Mouse (Mus musculus): ENCODE results near the gene Sec24d. TPM values are rescaled to one million over a fixed set of nuclear protein-coding genes. Genes with fewer than 3 reads are reported as not detected.

Sec24d gene
- polyA plus RNA-seq (2014; fragmentation: Illumina TruSeq; extraction: RNeasy Lipid Tissue Mini Kit (QIAGEN cat#74804); ENCODE audit: low read depth, low replicate concordance): 251 TPM

GRCm38 (mm10) chr3:123266753-123267651 lies at the start of gene Sec24d:
TSS of gene Sec24d (plus strand) at chr3:123267455.

DNA sequence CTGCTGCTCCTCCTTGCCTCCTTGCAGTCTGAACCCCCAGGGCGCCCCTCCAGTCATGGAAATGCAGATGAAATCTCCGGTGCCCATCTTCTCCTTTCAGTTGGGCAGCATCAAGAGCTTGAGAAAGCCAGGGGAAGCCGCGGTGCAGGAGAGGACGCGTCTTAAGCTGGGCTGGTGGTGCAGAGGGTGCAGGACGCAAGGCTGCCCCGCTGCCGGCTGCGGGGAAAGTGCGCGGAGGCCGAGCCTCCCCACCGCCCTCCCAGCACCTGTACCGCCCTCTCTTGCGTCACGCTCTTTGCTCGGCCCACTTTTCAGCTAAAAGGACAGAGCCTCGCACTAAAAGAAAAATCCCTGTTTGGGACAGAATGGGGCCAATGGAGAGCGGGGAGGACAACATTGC lies 31.3 kb upstream of the Sec24d start, which contains the start of gene Synpo2:
TSS of gene Synpo2 (minus strand) at position 229 of the 400 bp plus-strand sequence.

DNA sequence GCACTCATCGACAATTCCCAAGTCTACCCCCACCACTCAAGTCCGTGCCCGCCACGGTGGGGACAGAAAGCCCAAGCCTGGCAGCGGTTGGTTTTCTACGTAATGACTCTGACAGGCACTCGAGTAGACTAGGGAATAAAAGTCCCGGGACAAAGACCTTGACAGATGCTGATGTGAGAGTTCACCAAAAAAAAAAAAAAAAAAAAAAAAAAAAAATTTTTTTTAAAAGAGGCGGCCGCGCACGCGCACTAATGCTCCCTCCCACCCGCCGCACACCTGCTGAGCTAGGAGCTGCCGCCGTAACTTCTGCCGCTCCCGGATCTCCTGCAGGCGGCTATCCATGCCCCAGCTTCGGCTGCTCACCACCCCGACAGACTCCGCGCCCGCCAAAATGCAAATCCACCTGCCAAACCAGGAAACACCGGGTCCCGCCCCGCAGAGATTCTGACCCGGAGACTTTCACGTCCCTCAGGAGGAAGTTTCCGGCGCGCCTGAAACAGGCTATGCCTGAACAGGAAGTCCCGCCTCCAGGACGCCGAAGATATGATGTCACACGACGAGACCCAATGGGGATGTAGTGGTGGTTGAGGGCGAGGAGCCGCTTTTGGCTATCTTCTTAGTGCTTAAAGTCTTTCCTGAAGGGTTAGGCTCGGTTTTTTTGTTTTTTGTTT lies 118.4 kb downstream of the Sec24d start, which contains the start of gene Mettl14:
TSS of gene Mettl14 (minus strand) at position 623 of the 671 bp plus-strand sequence.

Other genes with a start within 250 kb of the Sec24d start
- not detected for gene Myoz2, start 232.4 kb upstream of the Sec24d start, polyA plus RNA-seq (2014; fragmentation: Illumina TruSeq; extraction: RNeasy Lipid Tissue Mini Kit (QIAGEN cat#74804); ENCODE audit: low read depth, low replicate concordance)
- gene Synpo2, start 31.3 kb upstream of the Sec24d start, polyA plus RNA-seq (2014; fragmentation: Illumina TruSeq; extraction: RNeasy Lipid Tissue Mini Kit (QIAGEN cat#74804); ENCODE audit: low read depth, low replicate concordance): 29.7 TPM
- 66.9 TPM for gene Mettl14, start 118.7 kb downstream of the Sec24d start, polyA plus RNA-seq (2014; fragmentation: Illumina TruSeq; extraction: RNeasy Lipid Tissue Mini Kit (QIAGEN cat#74804); ENCODE audit: low read depth, low replicate concordance)
- gene Prss12, start 179.5 kb downstream of the Sec24d start, polyA plus RNA-seq (2014; fragmentation: Illumina TruSeq; extraction: RNeasy Lipid Tissue Mini Kit (QIAGEN cat#74804); ENCODE audit: low read depth, low replicate concordance): 0.87 TPM

All from adrenal gland, adult 10 weeks (tissue).